ENCODE assay signal across 9 mouse cellular contexts in the genomic region with DNA sequence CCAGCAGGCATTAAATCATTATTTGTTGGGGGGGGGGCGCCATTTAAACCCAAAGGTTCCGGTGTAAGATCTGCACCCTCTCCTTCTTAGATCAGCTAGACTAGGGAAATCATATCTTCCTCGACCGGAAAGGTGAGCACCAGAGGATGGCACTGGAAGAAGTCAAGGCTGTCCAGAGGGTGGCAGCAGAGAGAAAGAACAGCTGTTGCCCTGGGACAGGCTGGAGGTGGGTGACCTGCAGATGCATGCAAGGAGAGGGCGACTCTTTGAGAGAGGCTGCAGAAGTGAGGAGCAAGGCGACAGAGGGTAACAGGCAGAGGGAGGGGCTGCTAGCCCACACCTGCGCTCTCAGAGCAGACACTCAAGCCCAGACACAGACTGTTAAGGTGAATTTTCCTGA. TPM values are rescaled to one million over a fixed set of nuclear protein-coding genes. Genes with fewer than 3 reads are reported as not detected.
DNase-seq lines count a peak whose midpoint lies in the region; ATAC-seq and TF ChIP-seq lines count a peak whose summit lies in the region.
"Had no signal": no experiment of that assay in that cellular context is flagged by ENCODE, and none has a peak within 500 bp of the region (broad histone marks: within the 10 kb centered on the region; RNA-seq: fewer than 3 reads in every experiment).

No protein-coding gene starts in this region.

- intact Hi-C loops in gastrocnemius, postnatal 36 days (cut with DNase I) = loop anchor here (5.0 kb wide), 1 partner anchor 248 kb away; no protein-coding TSS in a partner anchor

- peak; percentile 28 to 54 for DNase-seq in urinary bladder, adult 18-20 months (ENCODE audit: low spot score in 2 of 2)
- DNase-seq in urinary bladder, postnatal 10 days (ENCODE audit: low spot score) = no peak
- DNase-seq in cerebellum, postnatal 14 days = peak; percentile 76 to 82
- DNase-seq in gastrocnemius, postnatal 36 days = peak; percentile 24 to 36
- peak; percentile 75 for DNase-seq in kidney, adult 9 months
- peak; percentile 91 for DNase-seq in thymus, postnatal 14 days

- TF ChIP-seq CTCF in olfactory bulb, adult 2 months (IDR thresholded peaks at IDR 0.05; ENCODE audit: insufficient read depth, low read depth, low read length) = peak; percentile 62; the same call in 1 of the 2 replicates

- no peaks in the 10 kb centered on the region for H3K9me3 ChIP-seq in lung, embryonic 15.5 days

- H3K36me3 ChIP-seq in lung, embryonic 15.5 days = no peaks in the 10 kb centered on the region

- no peak overlapping the region for H3K4me2 ChIP-seq in lung, embryonic 15.5 days

- peak; percentile 57; the same call in 1 of the 2 replicates for ATAC-seq in lung, embryonic 15.5 days (ENCODE audit: borderline replicate concordance, extremely low read depth, low FRiP score, low TSS enrichment)

- WGBS in lung, embryonic 15.5 days = 12% methylated on average over 7 of the region's 7 CpGs
- 35% methylated on average over 7 of the region's 7 CpGs for WGBS in olfactory bulb, adult 2 months

- TF ChIP-seq POLR2A in olfactory bulb, adult 2 months (IDR thresholded peaks at IDR 0.05; ENCODE audit: insufficient read depth, low read depth, low read length) = no peak

- H3K27me3 ChIP-seq in lung, embryonic 15.5 days = no peaks in the 10 kb centered on the region; the same call in 1 of the 2 replicates

- no peaks in the 10 kb centered on the region for H3K4me1 ChIP-seq in lung, embryonic 15.5 days
- H3K4me1 ChIP-seq in olfactory bulb, adult 2 months (ENCODE audit: control insufficient read depth, insufficient read depth, low read length) = 0 out of 2 replicates have a peak, but pooled peaks cover 2% of the 10 kb centered on the region
- H3K4me1 ChIP-seq: megakaryocyte, embryonic 14.5 days had no signal

- H3K4me3 ChIP-seq in lung, embryonic 15.5 days = no peak overlapping the region
- H3K4me3 ChIP-seq in olfactory bulb, adult 2 months (ENCODE audit: insufficient read depth, low read depth, low read length) = no peak overlapping the region
- H3K4me3 ChIP-seq: megakaryocyte, embryonic 14.5 days had no signal

- H3K9ac ChIP-seq in lung, embryonic 15.5 days = no peak overlapping the region

- H3K27ac ChIP-seq in lung, embryonic 15.5 days = no peak overlapping the region
- no peak overlapping the region for H3K27ac ChIP-seq in olfactory bulb, adult 2 months (ENCODE audit: insufficient read depth, low read depth, low read length)

RNA-seq across cellular contexts. Expression of a gene that starts 8.2 kb away (rescaled TPM):
- total RNA-seq in gastrocnemius, postnatal 36 days (2021) = 1 to 10 TPM; 2.5 to 4.4 TPM
- polyA plus RNA-seq in lung, embryonic 15.5 days (2015; fragmentation: Nextera tagmentation; extraction: Ambion mirVana) = 9.1 and 10.5 TPM in 2 replicates
- polyA plus RNA-seq in olfactory bulb, adult 2 months (2012; ENCODE audit: insufficient read depth, insufficient read length, low replicate concordance, missing spikeins) = not detected in 2 replicates
